Mouse (Mus musculus): Measurements from ENCODE around the gene Snapc3. TPM values are rescaled to one million over a fixed set of nuclear protein-coding genes. Genes with fewer than 3 reads are reported as not detected.
"Not testable (repeated sequence)": the region's sequence is repeated elsewhere in the genome, so short reads cannot be mapped to it uniquely, and the experiment has no call there.

Snapc3 gene
- polyA plus RNA-seq, 1 experiment from 2014 or later, result 73.4 TPM

GRCm38 (mm10) chr4:83514976-83515669 is 97.6 kb downstream of the Snapc3 start:
- Histone ChIP-seq H3K9me3 (ENCODE audit: control insufficient read depth, low read length) (no peaks in the 10 kb centered on the region), H3K27me3 (ENCODE audit: control insufficient read depth, insufficient read depth, low read length) (no peaks in the 10 kb centered on the region), H3K4me2 (ENCODE audit: low read depth, low read length, severe bottlenecking) (no peak overlapping the region), H3K36me3 (ENCODE audit: control insufficient read depth, insufficient read depth, low read length) (no peaks in the 10 kb centered on the region), H3K4me1 (replicated peaks; ENCODE audit: control insufficient read depth, insufficient read depth, low read length) (no peaks in the 10 kb centered on the region), H3K27ac (ENCODE audit: low read depth, low read length) (no peak overlapping the region), H3K4me3 (ENCODE audit: low read depth, low read length) (no peak overlapping the region), H3K9ac (ENCODE audit: low read length) (no peak overlapping the region)
- no peak for ATAC-seq (replicated peaks; ENCODE audit: low FRiP score)
- DNase-seq (ENCODE audit: low spot score), result no peak
- WGBS, result 93% methylated on average over 10 of the region's 10 CpGs

GRCm38 (mm10) chr4:83516144-83516543 is 98.6 kb downstream of the Snapc3 start:
- WGBS, result 92% methylated on average over 5 of the region's 6 CpGs
- ATAC-seq (replicated peaks; ENCODE audit: low FRiP score); H3K36me3 ChIP-seq (ENCODE audit: control insufficient read depth, insufficient read depth, low read length); H3K9me3 ChIP-seq (ENCODE audit: control insufficient read depth, low read length); DNase-seq (ENCODE audit: low spot score); H3K4me2 ChIP-seq (ENCODE audit: low read depth, low read length, severe bottlenecking); H3K4me3 ChIP-seq (ENCODE audit: low read depth, low read length); H3K4me1 ChIP-seq (replicated peaks; ENCODE audit: control insufficient read depth, insufficient read depth, low read length); H3K27ac ChIP-seq (ENCODE audit: low read depth, low read length); H3K9ac ChIP-seq (ENCODE audit: low read length); H3K27me3 ChIP-seq (ENCODE audit: control insufficient read depth, insufficient read depth, low read length): not testable (repeated sequence)

Other genes with a start within 250 kb of the Snapc3 start
- gene Ttc39b, start 93.5 kb upstream of the Snapc3 start, polyA plus RNA-seq (2014; fragmentation: Nextera tagmentation; extraction: Ambion mirVana), result 3.4 and 4.0 TPM in 2 replicates
- 471 and 480 TPM in 2 replicates for gene Psip1, start 68.7 kb downstream of the Snapc3 start, polyA plus RNA-seq (2014; fragmentation: Nextera tagmentation; extraction: Ambion mirVana)
- 5.4 and 5.5 TPM in 2 replicates for gene Ccdc171, start 107.8 kb downstream of the Snapc3 start, polyA plus RNA-seq (2014; fragmentation: Nextera tagmentation; extraction: Ambion mirVana)

Measured in forebrain, embryonic 11.5 days (tissue).